Mouse (Mus musculus) myocyte (in vitro differentiated cells): Measurements from ENCODE around the gene Cnot1. TPM values are rescaled to one million over a fixed set of nuclear protein-coding genes. Genes with fewer than 3 reads are reported as not detected.
A peak's percentile ranks its signal among the peaks of the same experiment; 100 is the strongest.

ENCODE experiments used
- H3K27me3 ChIP-seq: one replicate; pipeline ENCODE4 v1.6.1; 2011; ENCODE audit not compliant: control insufficient read depth, insufficient read depth, insufficient read length
- H3K36me3 ChIP-seq: one replicate; pipeline ENCODE4 v1.6.1; 2011; ENCODE audit not compliant: control insufficient read depth, insufficient read depth
- H3K4me2 ChIP-seq: one replicate; pipeline ENCODE4 v1.6.1; 2011; ENCODE audit warnings: low read depth, control low read depth
- H3K4me3 ChIP-seq: one replicate; pipeline ENCODE4 v1.5.1; 2011; ENCODE audit warnings: mild to moderate bottlenecking, control low read depth, moderate library complexity
- H3K79me2 ChIP-seq: one replicate; pipeline ENCODE4 v1.6.1; 2011; ENCODE audit not compliant: control insufficient read depth, insufficient read depth
- H3ac ChIP-seq: one replicate; pipeline ENCODE4 v1.6.1; 2011; ENCODE audit not compliant: control insufficient read depth, insufficient read length
- CEBPB ChIP-seq: IDR thresholded peaks from 2 replicates; pipeline ENCODE4 v1.6.1; 2011; ENCODE audit warnings: mild to moderate bottlenecking, moderate library complexity; ENCODE audit not compliant: poor library complexity, insufficient read depth, severe bottlenecking
- E2F4 ChIP-seq: IDR thresholded peaks from one replicate; pipeline ENCODE4 v1.6.1; 2011; ENCODE audit warnings: mild to moderate bottlenecking, control low read depth, moderate library complexity; ENCODE audit not compliant: insufficient read depth
- MAX ChIP-seq: IDR thresholded peaks from one replicate; pipeline ENCODE4 v1.6.1; 2011; ENCODE audit warnings: low read depth, mild to moderate bottlenecking, control low read depth
- MYOD1 ChIP-seq, 3 experiments: IDR thresholded peaks; one replicate each; pipeline ENCODE4 v1.6.1; 2011; ENCODE audit warnings: control low read depth in 2 of 3, low read depth in 2 of 3, mild to moderate bottlenecking in 2 of 3, moderate library complexity in 1 of 3; ENCODE audit not compliant: insufficient read length in 2 of 3, control insufficient read depth in 1 of 3
- MYOG ChIP-seq, 3 experiments: IDR thresholded peaks; one replicate each; pipeline ENCODE4 v1.6.1; 2011; ENCODE audit warnings: control low read depth in 2 of 3, low read depth in 2 of 3, mild to moderate bottlenecking in 2 of 3; ENCODE audit not compliant: insufficient read length in 2 of 3, control insufficient read depth in 1 of 3, insufficient read depth in 1 of 3
- POLR2A ChIP-seq: IDR thresholded peaks from one replicate; pipeline ENCODE4 v1.6.1; 2011; ENCODE audit warnings: low read depth, mild to moderate bottlenecking, control low read depth, moderate library complexity; ENCODE audit not compliant: insufficient read length
- POLR2AphosphoS2 ChIP-seq: IDR thresholded peaks from one replicate; pipeline ENCODE4 v1.6.1; 2011; ENCODE audit warnings: low read depth, control low read depth; ENCODE audit not compliant: insufficient read length
- REST ChIP-seq: IDR thresholded peaks from one replicate; pipeline ENCODE4 v1.6.1; 2011; ENCODE audit warnings: mild to moderate bottlenecking, control low read depth, moderate library complexity; ENCODE audit not compliant: insufficient read depth, insufficient read length
- SRF ChIP-seq: IDR thresholded peaks from one replicate; pipeline ENCODE4 v1.6.1; 2011; ENCODE audit warnings: low read depth; ENCODE audit not compliant: control insufficient read depth, insufficient read length
- TCF12 ChIP-seq: IDR thresholded peaks from one replicate; pipeline ENCODE4 v1.6.1; 2011; ENCODE audit warnings: mild to moderate bottlenecking, control low read depth; ENCODE audit not compliant: poor library complexity, insufficient read depth, severe bottlenecking
- TCF3 ChIP-seq: IDR thresholded peaks from one replicate; pipeline ENCODE4 v1.6.1; 2011; ENCODE audit warnings: low read depth, control low read depth; ENCODE audit not compliant: insufficient read length
- USF1 ChIP-seq: IDR thresholded peaks from one replicate; pipeline ENCODE4 v1.6.1; 2011; ENCODE audit warnings: low read depth, mild to moderate bottlenecking, control low read depth, moderate library complexity
- polyA plus RNA-seq: library from polyadenylated mRNA; unstranded; fragments of >200 nt; fragmentation: generic; extraction: Trizol; gene quantifications from one replicate; pipeline ENCODE4 v1.2.1, GENCODE M21; 2012; ENCODE audit warnings: missing spikeins

Cnot1 gene
- polyA plus RNA-seq, 1 experiment: 32.7 TPM

DNA sequence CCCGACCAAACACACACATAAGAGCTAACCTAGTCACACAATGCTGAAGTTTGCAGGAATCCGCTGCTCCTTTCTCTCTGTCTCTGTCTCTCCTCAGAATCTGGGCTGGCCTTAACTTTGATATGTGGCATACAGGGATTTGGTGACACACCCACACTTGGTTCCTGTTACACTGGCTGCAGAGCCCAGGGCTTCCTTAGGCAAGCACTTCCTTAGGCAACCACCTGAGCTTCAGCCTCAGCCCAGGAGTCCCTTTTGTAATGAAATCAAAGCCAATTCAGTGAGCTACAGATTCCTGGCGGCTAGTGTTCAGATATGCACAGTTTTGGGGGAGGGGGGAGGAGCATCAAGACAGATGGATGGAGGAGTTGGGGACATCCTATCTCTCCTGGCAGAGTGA lies 10.3 kb upstream of the Cnot1 start:
- TF ChIP-seq CEBPB: no peak
- TF ChIP-seq MAX: no peak
- no peak for TF ChIP-seq SRF
- TF ChIP-seq POLR2AphosphoS2: no peak
- TF ChIP-seq TCF12: no peak
- no peak for TF ChIP-seq MYOG (IDR thresholded peaks at IDR 0.05; ENCODE audit: control insufficient read depth in 1 of 3, insufficient read depth in 1 of 3, insufficient read length in 2 of 3, low read depth in 2 of 3)
- no peak for TF ChIP-seq TCF3
- TF ChIP-seq POLR2A: no peak
- TF ChIP-seq REST: no peak
- TF ChIP-seq E2F4: no peak
- TF ChIP-seq USF1: no peak
- TF ChIP-seq MYOD1 (IDR thresholded peaks at IDR 0.05; ENCODE audit: control insufficient read depth in 1 of 3, insufficient read length in 2 of 3, low read depth in 2 of 3): no peak
- H3K27me3 ChIP-seq: no peaks in the 10 kb centered on the region
- no peaks in the 10 kb centered on the region for H3K36me3 ChIP-seq
- no peak overlapping the region for H3K4me3 ChIP-seq
- no peak overlapping the region for H3K4me2 ChIP-seq
- no peaks in the 10 kb centered on the region for H3K79me2 ChIP-seq
- no peak overlapping the region for H3ac ChIP-seq

GRCm38 (mm10) chr8:95816044-95816708 lies 8.9 kb upstream of the Cnot1 start:
- Histone ChIP-seq H3K27me3 (no peaks in the 10 kb centered on the region), H3K4me3 (no peak overlapping the region), H3K4me2 (no peak overlapping the region), H3K79me2 (no peaks in the 10 kb centered on the region), H3ac (no peak overlapping the region), H3K36me3 (no peaks in the 10 kb centered on the region)
- TF ChIP-seq MYOD1 (IDR thresholded peaks at IDR 0.05; ENCODE audit: control insufficient read depth in 1 of 3, insufficient read length in 2 of 3, low read depth in 2 of 3) (no peak), CEBPB (no peak), POLR2AphosphoS2 (no peak), MAX (no peak), E2F4 (no peak)

DNA sequence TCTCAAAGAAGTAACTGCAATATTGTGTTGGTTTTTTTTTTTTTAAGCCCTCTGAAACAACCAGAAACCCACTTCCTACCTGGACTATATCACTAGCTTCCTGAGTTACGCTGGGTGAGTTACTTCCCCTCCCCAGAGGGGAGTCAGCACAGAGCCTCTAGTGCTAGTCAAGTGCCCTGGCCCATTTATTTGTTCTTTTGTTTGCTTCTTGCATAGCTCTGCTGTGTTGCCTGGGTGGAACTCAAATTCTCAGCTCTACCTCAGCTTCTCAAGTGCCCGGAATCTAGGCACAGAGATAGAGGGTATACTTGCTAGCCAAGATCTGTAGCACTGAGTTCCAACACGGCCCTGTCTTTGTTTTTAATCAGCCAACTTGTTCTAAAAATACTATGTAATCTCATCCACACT lies 2.9 kb upstream of the Cnot1 start:
- Histone ChIP-seq H3K4me3 (no peak overlapping the region), H3K79me2 (peaks cover 21% of the 10 kb centered on the region), H3K36me3 (no peaks in the 10 kb centered on the region), H3K4me2 (peak overlapping the region; percentile 3), H3K27me3 (no peaks in the 10 kb centered on the region), H3ac (no peak overlapping the region)
- TF ChIP-seq SRF: no peak
- no peak for TF ChIP-seq CEBPB
- no peak for TF ChIP-seq USF1
- no peak for TF ChIP-seq TCF12
- no peak for TF ChIP-seq MYOG (IDR thresholded peaks at IDR 0.05; ENCODE audit: control insufficient read depth in 1 of 3, insufficient read depth in 1 of 3, insufficient read length in 2 of 3, low read depth in 2 of 3)
- no peak for TF ChIP-seq MAX

DNA sequence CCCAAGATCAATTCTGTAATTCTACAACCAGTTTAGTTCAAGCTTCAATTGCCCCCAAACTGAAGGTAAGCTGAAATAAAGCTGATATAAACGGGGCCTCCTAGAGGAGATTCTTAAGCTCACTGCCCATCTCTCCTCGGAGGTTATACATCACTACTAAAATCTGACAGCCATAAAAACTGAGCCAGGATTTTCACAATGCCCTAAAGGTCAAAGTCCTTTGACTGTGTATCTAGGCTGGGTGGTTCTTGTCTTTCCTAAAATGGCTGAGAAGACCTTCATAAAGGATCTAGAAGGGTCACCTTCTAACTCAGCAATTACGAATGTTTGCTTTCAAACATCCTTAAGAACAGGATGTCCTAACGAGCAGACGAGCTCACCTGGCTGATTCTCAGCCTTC lies 1.9 kb upstream of the Cnot1 start:
- TF ChIP-seq MAX (no peak), E2F4 (no peak), SRF (no peak), REST (no peak), MYOD1 (IDR thresholded peaks at IDR 0.05; ENCODE audit: control insufficient read depth in 1 of 3, insufficient read length in 2 of 3, low read depth in 2 of 3) (no peak)
- no peak overlapping the region for H3K4me3 ChIP-seq
- no peaks in the 10 kb centered on the region for H3K27me3 ChIP-seq
- peaks cover 31% of the 10 kb centered on the region for H3K79me2 ChIP-seq
- H3ac ChIP-seq: no peak overlapping the region
- peaks cover 5% of the 10 kb centered on the region for H3K36me3 ChIP-seq
- no peak overlapping the region for H3K4me2 ChIP-seq

DNA sequence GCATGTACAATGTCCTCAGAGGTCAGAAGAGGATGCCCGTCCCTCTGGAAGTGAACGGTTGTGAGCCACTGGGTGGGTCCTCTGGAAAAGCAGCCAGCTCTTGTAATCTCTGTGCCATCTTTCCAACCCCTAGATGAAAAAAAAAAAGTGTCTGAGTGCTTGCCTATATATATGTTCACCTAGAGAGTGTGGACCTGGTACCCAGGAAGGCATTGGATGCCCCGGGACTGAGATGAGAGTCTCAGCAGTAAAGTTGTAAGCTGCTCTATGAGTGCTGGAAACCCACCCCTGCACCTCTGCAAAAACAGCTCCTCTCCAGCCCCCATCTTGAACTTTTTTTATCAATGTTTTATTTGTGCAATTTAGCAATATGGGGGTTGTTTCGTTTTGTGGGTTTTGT lies 1.4 kb upstream of the Cnot1 start:
- Histone ChIP-seq H3K4me2 (peak overlapping the region; percentile 71), H3K36me3 (peaks cover 5% of the 10 kb centered on the region), H3K79me2 (peaks cover 36% of the 10 kb centered on the region), H3K4me3 (no peak overlapping the region), H3K27me3 (no peaks in the 10 kb centered on the region), H3ac (no peak overlapping the region)
- no peak for TF ChIP-seq TCF3
- no peak for TF ChIP-seq POLR2A
- no peak for TF ChIP-seq SRF
- no peak for TF ChIP-seq MAX
- TF ChIP-seq REST: no peak
- TF ChIP-seq CEBPB: no peak
- TF ChIP-seq MYOD1 (IDR thresholded peaks at IDR 0.05; ENCODE audit: control insufficient read depth in 1 of 3, insufficient read length in 2 of 3, low read depth in 2 of 3): no peak
- TF ChIP-seq MYOG (IDR thresholded peaks at IDR 0.05; ENCODE audit: control insufficient read depth in 1 of 3, insufficient read depth in 1 of 3, insufficient read length in 2 of 3, low read depth in 2 of 3): no peak
- TF ChIP-seq USF1: no peak
- TF ChIP-seq E2F4: no peak
- TF ChIP-seq TCF12: no peak
- no peak for TF ChIP-seq POLR2AphosphoS2
